Mouse (Mus musculus): ENCODE results near the gene Pkig. TPM values are rescaled to one million over a fixed set of nuclear protein-coding genes. Genes with fewer than 3 reads are reported as not detected.
"Not testable (repeated sequence)": the region's sequence is repeated elsewhere in the genome, so short reads cannot be mapped to it uniquely, and the experiment has no call there.

Gene Pkig
- polyA plus RNA-seq, 1 experiment from 2014 or later: 249 TPM

DNA sequence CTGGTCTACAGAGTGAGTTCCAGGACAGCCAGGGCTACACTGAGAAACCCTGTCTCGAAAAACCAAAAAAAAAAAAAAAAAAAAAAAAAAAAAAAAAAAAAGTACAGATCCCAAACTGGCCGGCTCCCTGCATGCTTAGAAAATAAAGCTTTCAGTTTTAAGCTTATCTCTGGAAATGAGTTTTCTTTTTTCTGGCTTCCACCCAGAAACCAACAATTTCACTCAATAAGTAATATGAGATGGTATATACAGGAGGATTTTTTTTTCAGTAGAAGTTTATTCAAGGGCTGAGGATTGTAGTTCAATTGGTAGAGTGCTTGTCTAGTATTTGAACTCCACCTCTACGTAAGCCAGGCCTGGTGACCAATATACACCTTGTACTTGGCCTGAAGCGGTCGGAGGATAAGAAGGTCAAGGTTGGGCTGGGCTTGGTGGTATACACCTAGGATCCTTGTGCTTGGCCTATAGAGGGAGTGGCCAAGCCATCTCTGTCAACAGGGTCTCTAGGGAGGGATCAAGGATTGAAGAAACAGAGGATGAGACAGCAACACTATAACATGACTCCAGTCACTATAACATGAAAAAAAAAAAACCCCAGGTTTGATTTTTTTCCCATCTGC lies 11.6 kb upstream of the Pkig start:
- Histone ChIP-seq H3K36me3 (ENCODE audit: control insufficient read depth, insufficient read depth, low read length) (no peaks in the 10 kb centered on the region; the same call in 1 of the 2 replicates), H3K4me1 (ENCODE audit: control insufficient read depth, insufficient read depth, low read length) (peaks cover 14% of the 10 kb centered on the region; the same call in 1 of the 2 replicates), H3K27ac (ENCODE audit: low read depth, low read length) (no peak overlapping the region), H3K9ac (ENCODE audit: low read depth, low read length) (no peak overlapping the region), H3K9me3 (replicated peaks; ENCODE audit: control insufficient read depth, low read length) (peaks cover 7% of the 10 kb centered on the region; the same call in 1 of the 2 replicates), H3K4me2 (no peak overlapping the region), H3K4me3 (ENCODE audit: low read depth, low read length) (no peak overlapping the region), H3K27me3 (ENCODE audit: control insufficient read depth, insufficient read depth, low read length) (no peaks in the 10 kb centered on the region)
- no peak for ATAC-seq (replicated peaks; ENCODE audit: insufficient number of reproducible peaks, low FRiP score, low TSS enrichment)
- WGBS (ENCODE audit: insufficient replicate concordance): 89% methylated on average over 5 of the region's 5 CpGs

DNA sequence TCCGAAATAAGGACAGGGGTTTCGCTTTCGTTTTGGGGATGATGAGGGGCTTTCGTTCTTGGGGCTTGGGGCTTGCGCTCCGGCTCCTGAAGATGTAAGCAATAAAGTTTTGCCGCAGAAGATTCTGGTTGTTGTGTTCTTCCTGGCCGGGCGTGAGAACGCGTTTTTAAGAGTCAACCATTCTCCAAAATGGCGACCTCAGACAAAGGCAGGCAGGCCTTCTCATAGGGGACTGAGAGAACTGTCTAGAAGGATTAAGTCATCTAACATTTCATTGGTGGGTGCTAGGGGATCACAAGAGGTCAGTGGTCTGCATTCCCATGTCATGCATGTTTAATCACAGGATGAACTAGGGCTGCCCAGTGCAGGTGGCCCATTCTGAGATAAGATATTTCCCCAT lies 2.5 kb upstream of the Pkig start:
- not testable (repeated sequence) for H3K4me3 ChIP-seq (ENCODE audit: low read depth, low read length); ATAC-seq (replicated peaks; ENCODE audit: insufficient number of reproducible peaks, low FRiP score, low TSS enrichment); H3K4me2 ChIP-seq; H3K9ac ChIP-seq (ENCODE audit: low read depth, low read length); H3K36me3 ChIP-seq (ENCODE audit: control insufficient read depth, insufficient read depth, low read length); H3K9me3 ChIP-seq (replicated peaks; ENCODE audit: control insufficient read depth, low read length); H3K4me1 ChIP-seq (ENCODE audit: control insufficient read depth, insufficient read depth, low read length); H3K27ac ChIP-seq (ENCODE audit: low read depth, low read length); H3K27me3 ChIP-seq (ENCODE audit: control insufficient read depth, insufficient read depth, low read length)
- 91% methylated on average over 6 of the region's 12 CpGs for WGBS (ENCODE audit: insufficient replicate concordance)

DNA sequence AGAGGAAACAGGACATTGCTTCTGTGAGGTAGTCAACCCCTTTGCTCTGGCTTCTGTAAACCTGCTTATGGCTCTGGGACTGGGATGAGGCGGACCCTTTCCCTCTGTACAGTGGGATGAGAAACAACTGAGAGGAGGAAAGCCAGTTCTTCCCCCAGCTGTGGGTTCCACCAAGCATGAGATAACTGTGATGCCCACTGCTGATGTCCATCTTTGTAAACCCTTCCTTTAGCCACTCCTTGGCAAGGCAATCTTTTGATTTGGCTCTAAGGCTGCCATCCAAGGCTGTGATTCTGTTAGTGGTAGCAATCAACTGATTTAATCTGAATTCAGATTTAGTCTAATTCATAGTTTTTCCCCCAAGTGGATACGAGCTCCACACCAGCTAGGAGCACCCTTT lies 700 bp upstream of the Pkig start:
- WGBS (ENCODE audit: insufficient replicate concordance): 86% methylated on average over 2 of the region's 2 CpGs
- ATAC-seq (replicated peaks; ENCODE audit: insufficient number of reproducible peaks, low FRiP score, low TSS enrichment): no peak

DNA sequence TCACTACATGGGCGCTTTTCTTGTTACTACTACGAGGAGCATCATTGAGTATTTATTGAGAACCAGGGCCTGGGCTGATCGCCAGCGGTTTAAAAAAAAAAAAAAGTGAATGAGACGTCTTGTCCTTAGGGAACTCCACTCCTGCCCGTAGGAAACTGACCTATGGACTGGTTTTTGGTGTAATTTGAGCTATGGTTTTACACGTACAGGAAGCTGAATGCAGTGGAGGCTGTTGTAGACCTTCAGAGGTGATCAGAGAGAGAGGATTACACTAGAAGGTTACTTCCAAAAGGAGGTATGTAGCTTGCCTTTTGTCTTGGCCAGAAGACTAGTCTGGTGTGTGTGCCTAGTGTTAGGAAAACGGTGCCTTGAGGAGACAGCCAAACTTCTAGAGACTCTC lies 755 bp downstream of the Pkig start:
- WGBS (ENCODE audit: insufficient replicate concordance): 1% methylated on average over 8 of the region's 8 CpGs

More for the DNA sequence above, 700 bp upstream of the Pkig start:
- H3K27me3 ChIP-seq (ENCODE audit: control insufficient read depth, insufficient read depth, low read length): no peaks in the 10 kb centered on the region
- H3K27ac ChIP-seq (ENCODE audit: low read depth, low read length): no peak overlapping the region
- H3K36me3 ChIP-seq (ENCODE audit: control insufficient read depth, insufficient read depth, low read length): no peaks in the 10 kb centered on the region
- H3K9me3 ChIP-seq (replicated peaks; ENCODE audit: control insufficient read depth, low read length): no peaks in the 10 kb centered on the region
- no peak overlapping the region for H3K4me2 ChIP-seq
- no peak overlapping the region for H3K9ac ChIP-seq (ENCODE audit: low read depth, low read length)
- no peak overlapping the region for H3K4me3 ChIP-seq (ENCODE audit: low read depth, low read length)
- peaks cover 11% of the 10 kb centered on the region; the same call in 1 of the 2 replicates for H3K4me1 ChIP-seq (ENCODE audit: control insufficient read depth, insufficient read depth, low read length)

DNA sequence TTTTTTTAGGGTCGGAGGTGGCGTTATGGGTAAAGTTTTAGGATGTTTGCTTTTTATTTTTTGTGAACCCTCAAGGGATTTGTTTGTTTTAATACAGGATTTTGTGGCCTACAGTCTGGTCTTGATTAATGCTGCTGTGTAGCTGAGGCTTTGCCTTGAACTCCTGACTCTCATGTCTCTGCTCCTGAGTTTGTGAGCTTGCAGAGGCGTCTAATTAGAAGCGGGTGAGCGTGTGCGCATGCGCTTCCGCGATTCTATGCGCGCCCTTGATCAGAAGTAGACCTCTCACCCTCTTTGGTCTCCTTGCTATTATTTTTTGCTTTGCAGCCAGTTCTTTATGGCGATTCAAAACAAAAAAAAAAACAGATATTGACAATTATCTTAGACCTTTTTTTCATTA lies 1.2 kb downstream of the Pkig start:
- WGBS (ENCODE audit: insufficient replicate concordance): 75% methylated on average over 12 of the region's 12 CpGs
- peaks cover 11% of the 10 kb centered on the region; the same call in 1 of the 2 replicates for H3K4me1 ChIP-seq (ENCODE audit: control insufficient read depth, insufficient read depth, low read length)

More for the DNA sequence above, 755 bp downstream of the Pkig start:
- H3K4me1 ChIP-seq (ENCODE audit: control insufficient read depth, insufficient read depth, low read length): peaks cover 11% of the 10 kb centered on the region; the same call in 1 of the 2 replicates
- peak overlapping the region; percentile 68; the same call in 1 of the 2 replicates for H3K27ac ChIP-seq (ENCODE audit: low read depth, low read length)
- H3K9ac ChIP-seq (ENCODE audit: low read depth, low read length): peak overlapping the region; percentile 78
- H3K4me3 ChIP-seq (ENCODE audit: low read depth, low read length): peak overlapping the region; percentile 61
- no peak for ATAC-seq (replicated peaks; ENCODE audit: insufficient number of reproducible peaks, low FRiP score, low TSS enrichment)
- peak overlapping the region; percentile 65 for H3K4me2 ChIP-seq
- no peaks in the 10 kb centered on the region for H3K9me3 ChIP-seq (replicated peaks; ENCODE audit: control insufficient read depth, low read length)
- H3K36me3 ChIP-seq (ENCODE audit: control insufficient read depth, insufficient read depth, low read length): no peaks in the 10 kb centered on the region
- no peaks in the 10 kb centered on the region for H3K27me3 ChIP-seq (ENCODE audit: control insufficient read depth, insufficient read depth, low read length)

DNA sequence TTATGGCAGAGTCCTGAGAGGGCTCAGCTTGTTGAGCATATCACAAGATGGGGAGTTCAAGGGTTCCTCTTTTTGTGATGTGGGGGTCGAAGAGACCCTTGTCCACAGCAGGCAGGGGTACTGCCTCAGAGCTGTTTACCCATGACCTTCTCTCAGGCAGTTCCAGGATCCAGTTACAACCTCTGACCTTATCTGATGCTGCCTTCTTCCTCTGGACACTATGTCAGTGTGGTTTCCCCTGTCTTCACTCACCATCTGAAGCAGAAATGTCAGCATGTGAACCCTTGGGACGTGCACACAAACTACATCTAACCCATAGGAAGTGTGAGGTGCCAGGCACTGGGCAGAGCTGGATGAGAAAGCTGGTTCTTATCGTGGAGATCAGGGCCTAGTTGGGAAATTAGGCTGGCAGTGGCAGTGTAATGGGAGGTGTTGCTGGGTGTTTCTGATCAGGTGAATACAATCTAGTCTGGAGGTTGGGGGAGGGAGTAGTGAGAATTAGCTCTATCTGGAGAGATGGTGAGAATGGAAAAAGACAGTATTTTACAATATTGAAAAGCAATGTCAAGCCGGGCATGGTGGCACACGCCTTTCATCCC lies 2.0 kb downstream of the Pkig start:
- Histone ChIP-seq H3K9me3 (replicated peaks; ENCODE audit: control insufficient read depth, low read length) (no peaks in the 10 kb centered on the region), H3K9ac (ENCODE audit: low read depth, low read length) (no peak overlapping the region), H3K4me2 (no peak overlapping the region), H3K36me3 (ENCODE audit: control insufficient read depth, insufficient read depth, low read length) (no peaks in the 10 kb centered on the region), H3K4me1 (ENCODE audit: control insufficient read depth, insufficient read depth, low read length) (peaks cover 14% of the 10 kb centered on the region; the same call in 1 of the 2 replicates), H3K4me3 (ENCODE audit: low read depth, low read length) (no peak overlapping the region), H3K27me3 (ENCODE audit: control insufficient read depth, insufficient read depth, low read length) (no peaks in the 10 kb centered on the region), H3K27ac (ENCODE audit: low read depth, low read length) (no peak overlapping the region)
- WGBS (ENCODE audit: insufficient replicate concordance): 73% methylated on average over 5 of the region's 5 CpGs
- ATAC-seq (replicated peaks; ENCODE audit: insufficient number of reproducible peaks, low FRiP score, low TSS enrichment): no peak

More for the DNA sequence above, 1.2 kb downstream of the Pkig start:
- ATAC-seq (replicated peaks; ENCODE audit: insufficient number of reproducible peaks, low FRiP score, low TSS enrichment): no peak
- no peaks in the 10 kb centered on the region for H3K27me3 ChIP-seq (ENCODE audit: control insufficient read depth, insufficient read depth, low read length)
- peak overlapping the region; percentile 61 for H3K4me3 ChIP-seq (ENCODE audit: low read depth, low read length)
- no peaks in the 10 kb centered on the region for H3K36me3 ChIP-seq (ENCODE audit: control insufficient read depth, insufficient read depth, low read length)
- H3K9me3 ChIP-seq (replicated peaks; ENCODE audit: control insufficient read depth, low read length): no peaks in the 10 kb centered on the region
- H3K27ac ChIP-seq (ENCODE audit: low read depth, low read length): peak overlapping the region; percentile 68; the same call in 1 of the 2 replicates
- peak overlapping the region; percentile 78 for H3K9ac ChIP-seq (ENCODE audit: low read depth, low read length)
- H3K4me2 ChIP-seq: peak overlapping the region; percentile 65

DNA sequence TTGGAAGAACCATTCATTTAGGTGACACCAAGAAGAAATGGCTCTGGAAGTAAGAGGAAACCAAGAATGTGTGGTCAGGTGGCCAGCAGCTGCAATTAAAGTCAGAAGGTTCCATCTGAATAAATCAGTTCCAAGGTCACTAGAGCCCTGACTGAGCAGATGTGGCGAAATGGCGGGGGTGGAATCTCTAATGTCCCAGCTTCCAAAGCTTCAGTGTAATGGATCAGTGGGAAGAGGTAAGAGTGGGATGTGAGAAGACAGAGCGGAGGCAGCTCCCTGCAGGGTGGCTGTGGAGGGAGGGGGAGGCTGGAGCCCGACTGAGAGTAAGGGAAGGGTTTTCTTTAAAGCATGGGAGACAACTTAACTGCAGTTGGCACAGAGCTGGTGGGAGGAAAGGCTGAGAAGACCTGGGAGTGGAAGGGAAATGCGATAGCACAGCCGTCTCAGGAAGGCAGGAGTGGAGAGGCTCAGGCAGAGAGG lies 3.2 kb downstream of the Pkig start:
- peaks cover 14% of the 10 kb centered on the region; the same call in 1 of the 2 replicates for H3K4me1 ChIP-seq (ENCODE audit: control insufficient read depth, insufficient read depth, low read length)
- 0 out of 2 replicates have a peak overlapping the region, but pooled peaks have one; percentile 42 for H3K27ac ChIP-seq (ENCODE audit: low read depth, low read length)
- H3K4me2 ChIP-seq: no peak overlapping the region
- H3K9ac ChIP-seq (ENCODE audit: low read depth, low read length): peak overlapping the region; percentile 28; the same call in 1 of the 2 replicates
- no peaks in the 10 kb centered on the region for H3K27me3 ChIP-seq (ENCODE audit: control insufficient read depth, insufficient read depth, low read length)
- no peaks in the 10 kb centered on the region for H3K9me3 ChIP-seq (replicated peaks; ENCODE audit: control insufficient read depth, low read length)
- WGBS (ENCODE audit: insufficient replicate concordance): 65% methylated on average over 6 of the region's 6 CpGs
- no peaks in the 10 kb centered on the region for H3K36me3 ChIP-seq (ENCODE audit: control insufficient read depth, insufficient read depth, low read length)
- ATAC-seq (replicated peaks; ENCODE audit: insufficient number of reproducible peaks, low FRiP score, low TSS enrichment): no peak
- H3K4me3 ChIP-seq (ENCODE audit: low read depth, low read length): no peak overlapping the region

DNA sequence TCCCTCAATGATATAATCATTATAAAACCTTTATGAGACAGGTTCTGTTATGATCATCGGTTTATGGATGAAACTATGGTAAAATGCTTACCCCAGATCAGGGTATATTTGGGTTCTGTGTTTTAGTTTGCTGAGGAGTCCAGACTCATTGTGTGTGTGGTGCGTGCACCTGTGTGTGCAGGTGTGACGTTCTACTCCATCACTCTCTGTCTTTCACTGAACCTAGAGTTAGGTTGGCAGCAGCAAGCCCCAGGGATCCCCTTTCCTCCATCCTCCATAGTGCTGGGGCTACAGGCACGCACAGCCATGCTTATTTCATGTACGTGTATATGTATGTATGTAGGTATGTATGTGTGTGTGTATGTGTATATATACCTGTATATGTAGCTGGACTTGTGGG lies 3.9 kb downstream of the Pkig start:
- Histone ChIP-seq H3K36me3 (ENCODE audit: control insufficient read depth, insufficient read depth, low read length) (no peaks in the 10 kb centered on the region), H3K4me3 (ENCODE audit: low read depth, low read length) (no peak overlapping the region), H3K27ac (ENCODE audit: low read depth, low read length) (no peak overlapping the region), H3K9ac (ENCODE audit: low read depth, low read length) (no peak overlapping the region), H3K4me1 (ENCODE audit: control insufficient read depth, insufficient read depth, low read length) (peaks cover 14% of the 10 kb centered on the region; the same call in 1 of the 2 replicates), H3K4me2 (no peak overlapping the region), H3K27me3 (ENCODE audit: control insufficient read depth, insufficient read depth, low read length) (no peaks in the 10 kb centered on the region), H3K9me3 (replicated peaks; ENCODE audit: control insufficient read depth, low read length) (no peaks in the 10 kb centered on the region)
- no peak for ATAC-seq (replicated peaks; ENCODE audit: insufficient number of reproducible peaks, low FRiP score, low TSS enrichment)
- WGBS (ENCODE audit: insufficient replicate concordance): 92% methylated on average over 5 of the region's 5 CpGs

All from heart, embryonic 11.5 days (tissue).